Mouse (Mus musculus) kidney, adult 2 months (tissue): ENCODE measurements around the gene Trim15.

Experiments
- CTCF ChIP-seq: fragments of 200-500 bp; conservative IDR thresholded peaks from 2 replicates; pipeline ENCODE4 v1.5.1; 2011; ENCODE audit warnings: low read depth, mild to moderate bottlenecking, control low read depth, low read length, moderate library complexity, mixed read lengths; ENCODE audit not compliant: insufficient read depth, insufficient read length
- POLR2A ChIP-seq: fragments of 200-500 bp; IDR thresholded peaks from one replicate; pipeline ENCODE4 v1.6.1; 2011; ENCODE audit warnings: low read depth, low read length, control low read depth

DNA sequence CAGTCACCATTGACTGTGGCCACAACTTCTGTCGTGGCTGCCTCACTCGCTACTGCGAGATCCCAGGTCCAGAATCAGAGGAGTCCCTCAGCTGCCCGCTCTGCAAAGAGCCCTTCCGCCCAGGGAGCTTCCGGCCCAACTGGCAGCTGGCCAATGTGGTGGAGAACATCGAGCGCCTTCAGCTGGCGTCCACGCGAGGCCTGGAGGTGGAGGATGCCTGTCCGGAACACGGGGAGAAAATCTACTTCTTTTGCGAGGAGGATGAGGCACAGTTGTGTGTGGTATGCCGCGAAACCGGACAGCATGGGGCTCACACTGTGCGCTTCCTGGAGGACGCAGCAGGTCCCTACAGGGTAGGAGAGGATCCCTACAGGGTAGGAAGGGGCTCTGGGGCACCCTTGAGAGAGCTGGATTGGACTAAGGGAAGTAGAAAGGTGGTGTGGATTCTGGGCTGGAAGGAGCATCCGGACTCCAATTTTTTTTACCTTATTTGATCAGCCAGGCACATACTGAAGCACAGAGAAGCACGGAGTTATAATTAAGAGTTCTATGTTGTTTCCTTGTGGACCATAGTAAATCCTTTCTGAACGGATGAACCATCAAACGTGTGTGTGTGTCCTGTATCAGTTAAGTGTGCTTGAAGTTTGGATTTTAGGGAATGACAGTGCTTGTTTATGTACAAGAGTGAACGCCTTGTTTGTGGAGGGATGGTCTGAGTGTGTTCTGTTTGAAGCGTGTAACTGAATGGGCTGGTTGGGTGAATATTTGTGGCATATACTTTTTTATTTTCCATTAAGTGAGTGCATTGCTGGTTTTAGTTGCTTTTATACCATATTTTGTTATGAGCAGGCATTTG is 3.2 kb upstream of the Trim15 start:
- TF ChIP-seq CTCF (no peak), POLR2A (no peak)
